Mouse (Mus musculus): ENCODE data around the gene Grm4.
A peak's percentile ranks its signal among the peaks of the same experiment; 100 is the strongest.
"Not testable (repeated sequence)": the region's sequence is repeated elsewhere in the genome, so short reads cannot be mapped to it uniquely, and the experiment has no call there.

Grm4 gene

GRCm38 (mm10) chr17:27389221-27390000 lies 131.8 kb downstream of the Grm4 start:
- DNase-seq: no peak

- DNase-seq: no peak
Observed at GRCm38 (mm10) chr17:27386438-27386837, 134.8 kb downstream of the Grm4 start.

- DNase-seq: no peak
Observed at GRCm38 (mm10) chr17:27385513-27386261, 135.5 kb downstream of the Grm4 start.

- DNase-seq: no peak
Observed at GRCm38 (mm10) chr17:27382916-27383315, 138.3 kb downstream of the Grm4 start.

- DNase-seq: not testable (repeated sequence)
Observed at GRCm38 (mm10) chr17:27380911-27381459, 140.2 kb downstream of the Grm4 start.

- DNase-seq: no peak
Observed at GRCm38 (mm10) chr17:27378977-27379376, 142.2 kb downstream of the Grm4 start.

- DNase-seq: no peak
Observed at GRCm38 (mm10) chr17:27377151-27377550, 144.1 kb downstream of the Grm4 start.

- DNase-seq: peak; percentile 20
Observed at GRCm38 (mm10) chr17:27375551-27375950, 145.7 kb downstream of the Grm4 start.
